Mouse (Mus musculus) lung, postnatal 0 days (tissue): ENCODE measurements around the gene Trpv3.
"Not testable (repeated sequence)": the region's sequence is repeated elsewhere in the genome, so short reads cannot be mapped to it uniquely, and the experiment has no call there.

ENCODE experiments used
- CTCF ChIP-seq: IDR thresholded peaks from 2 replicates; pipeline ENCODE4 v1.5.1; 2016; ENCODE audit warnings: antibody characterized with exemption, mild to moderate bottlenecking
- EP300 ChIP-seq: IDR thresholded peaks from 2 replicates; pipeline ENCODE4 v1.6.1; 2016; ENCODE audit warnings: antibody characterized with exemption, mild to moderate bottlenecking, control low read depth

- TF ChIP-seq EP300, CTCF: not testable (repeated sequence)
Observed at GRCm38 (mm10) chr11:73321064-73321463, 53.9 kb downstream of the Trpv3 start.
